Mouse (Mus musculus): ENCODE data around the gene Faah.

GRCm38 (mm10) chr4:115941242-115941820 lies 76.4 kb downstream of the Faah start:
- TF ChIP-seq CTCF (conservative IDR thresholded peaks at IDR 0.05; ENCODE audit: insufficient read depth, insufficient read length, low read depth, low read length), result no peak
- no peak for TF ChIP-seq POLR2A (IDR thresholded peaks at IDR 0.05; ENCODE audit: low read depth, low read length)
